Mouse (Mus musculus) olfactory bulb, adult 2 months (tissue): ENCODE results near the gene Mog.

Experiments used
- CTCF ChIP-seq: fragments of 200-500 bp; IDR thresholded peaks from 2 replicates; pipeline ENCODE4 v1.5.1; 2012; ENCODE audit warnings: low read depth, mild to moderate bottlenecking, low read length, moderate library complexity; ENCODE audit not compliant: insufficient read depth
- POLR2A ChIP-seq: fragments of 200-500 bp; IDR thresholded peaks from 2 replicates; pipeline ENCODE4 v1.6.1; 2012; ENCODE audit warnings: mild to moderate bottlenecking, low read depth, low read length, moderate library complexity; ENCODE audit not compliant: insufficient read depth

DNA sequence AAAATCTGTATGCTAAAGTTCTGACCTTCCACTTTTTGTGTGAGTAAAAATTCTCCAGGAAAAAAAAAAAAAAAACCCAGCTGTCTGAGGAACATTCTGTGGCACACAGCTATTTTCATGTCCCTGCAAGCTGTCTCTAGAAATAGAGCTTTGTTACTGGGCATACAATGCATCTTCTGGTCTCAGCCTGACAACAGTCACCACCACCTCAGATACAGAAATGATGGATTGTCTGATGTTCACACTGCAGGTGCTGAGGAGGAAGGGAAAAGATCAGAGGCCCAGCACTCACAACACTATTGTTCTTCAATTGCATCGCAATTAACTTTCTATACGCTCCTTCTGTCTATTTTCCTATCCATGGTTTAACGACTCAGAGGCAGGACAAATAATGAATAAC lies 4.9 kb downstream of the Mog start:
- TF ChIP-seq POLR2A = no peak
- TF ChIP-seq CTCF = no peak
